Mouse (Mus musculus) testis, adult 2 months (tissue): ENCODE data around the gene Galnt6.
A peak's percentile ranks its signal among the peaks of the same experiment; 100 is the strongest.

Experiments used
- CTCF ChIP-seq: fragments of 200-500 bp; IDR thresholded peaks from 2 replicates; pipeline ENCODE4 v1.5.1; 2012; ENCODE audit warnings: low read depth, mild to moderate bottlenecking, inconsistent platforms, low read length, moderate library complexity; ENCODE audit not compliant: control insufficient read depth, insufficient read depth, insufficient replicate concordance
- POLR2A ChIP-seq: fragments of 200-500 bp; IDR thresholded peaks from 2 replicates; pipeline ENCODE4 v1.6.1; 2012; ENCODE audit warnings: low read depth, mild to moderate bottlenecking, inconsistent platforms, low read length, moderate library complexity; ENCODE audit not compliant: control insufficient read depth

- TF ChIP-seq CTCF (peak; percentile 15; the same call in 1 of the 2 replicates), POLR2A (no peak)
Observed at GRCm38 (mm10) chr15:100679005-100679404, 50.2 kb downstream of the Galnt6 start.
